Mouse (Mus musculus) layer of hippocampus, adult 2 months (tissue): Measurements from ENCODE around the gene Cic. TPM values are rescaled to one million over a fixed set of nuclear protein-coding genes. Genes with fewer than 3 reads are reported as not detected.

ENCODE experiments used
- DNase-seq, 2 experiments: peaks; one replicate each; pipeline ENCODE4 v3.0.0; 2022; ENCODE audit warnings: low spot score in 2 of 2
- H3K27ac ChIP-seq: fragments of 200-600 bp; 2 replicates; pipeline ENCODE4 v1.8.1; 2022
- H3K4me3 ChIP-seq: fragments of 200-600 bp; 2 replicates; pipeline ENCODE4 v1.8.1; 2022; ENCODE audit warnings: mild to moderate bottlenecking
- CTCF ChIP-seq: fragments of 200-600 bp; conservative IDR thresholded peaks from 2 replicates; pipeline ENCODE4 v1.8.1; 2022; ENCODE audit warnings: antibody characterized with exemption, mild to moderate bottlenecking, moderate library complexity
- long read RNA-seq, 2 experiments: library from polyadenylated mRNA; stranded (forward); transcript quantifications; one replicate each; pipeline ENCODE4 v2.0.0; 2021; ENCODE audit warnings: borderline mapping rate in 2 of 2
- total RNA-seq, 2 experiments: library from RNA; stranded (reverse); gene quantifications; 2 replicates each; pipeline ENCODE4 v1.2.3; 2021

The Cic gene
- 100 to 1,000 TPM; 218 to 225 TPM for total RNA-seq
- long read RNA-seq, experiment 1, partial matches to known transcripts = 22 of 47 reads
- long read RNA-seq, experiment 1, other reads (novel, unspliced or antisense) = 25 of 47 reads
- long read RNA-seq, experiment 2, partial matches to known transcripts = 22 of 51 reads
- long read RNA-seq, experiment 2, other reads (novel, unspliced or antisense) = 29 of 51 reads

- H3K27ac ChIP-seq = peak within 1 kb of the TSS; percentile 99
- TF ChIP-seq CTCF = peak; percentile 38
- peak; percentile 98 to 100 for DNase-seq
- peak within 1 kb of the TSS; percentile 95 for H3K4me3 ChIP-seq
Measured at GRCm38 (mm10) chr7:25267301-25267750, at the start of gene Cic. Gene Cic (plus strand): TSS chr7:25267704.

GRCm38 (mm10) chr7:25218705-25219415 lies 48.6 kb upstream of the Cic start:
- H3K4me3 ChIP-seq = peak overlapping the region; percentile 99
- DNase-seq = peak in 1 of 2 experiments; percentile 44
- H3K27ac ChIP-seq = peak overlapping the region; percentile 93
- peak; percentile 40 for TF ChIP-seq CTCF

GRCm38 (mm10) chr7:25219416-25219750 lies 48.1 kb upstream of the Cic start:
- no peak for DNase-seq
- peak overlapping the region; percentile 99 for H3K4me3 ChIP-seq
- TF ChIP-seq CTCF = no peak

GRCm38 (mm10) chr7:25219756-25220456 lies 47.6 kb upstream of the Cic start:
- Histone ChIP-seq H3K4me3 (peak overlapping the region; percentile 99), H3K27ac (peak overlapping the region; percentile 93)
- peak; percentile 94 to 97 for DNase-seq
- no peak for TF ChIP-seq CTCF

More at GRCm38 (mm10) chr7:25219416-25219750, 48.1 kb upstream of the Cic start:
- H3K27ac ChIP-seq = peak overlapping the region; percentile 93

GRCm38 (mm10) chr7:25220457-25221101 lies 46.9 kb upstream of the Cic start, which contains the start of gene Dedd2:
Gene Dedd2 (minus strand): TSS chr7:25220615.
- H3K27ac ChIP-seq = peak within 1 kb of the TSS; percentile 93
- DNase-seq = no peak
- no peak for TF ChIP-seq CTCF
- peak within 1 kb of the TSS; percentile 99 for H3K4me3 ChIP-seq

- DNase-seq = peak; percentile 98
- H3K27ac ChIP-seq = peak within 1 kb of the TSS; percentile 93
- peak within 1 kb of the TSS; percentile 99 for H3K4me3 ChIP-seq
- peak; percentile 23; the same call in 1 of the 2 replicates for TF ChIP-seq CTCF
Measured at GRCm38 (mm10) chr7:25221102-25221883, 46.2 kb upstream of the Cic start, which contains the start of gene Zfp526. Gene Zfp526 (plus strand): TSS chr7:25221425.

GRCm38 (mm10) chr7:25222275-25222967 lies 45.1 kb upstream of the Cic start:
- no peak for TF ChIP-seq CTCF
- peak overlapping the region; percentile 94; the same call in 1 of the 2 replicates for H3K4me3 ChIP-seq

GRCm38 (mm10) chr7:25227523-25228300 lies 39.8 kb upstream of the Cic start:
- TF ChIP-seq CTCF = no peak
- H3K27ac ChIP-seq = peak overlapping the region; percentile 76
- no peak overlapping the region for H3K4me3 ChIP-seq
- DNase-seq = no peak

More at GRCm38 (mm10) chr7:25222275-25222967, 45.1 kb upstream of the Cic start:
- DNase-seq = no peak
- no peak overlapping the region for H3K27ac ChIP-seq

GRCm38 (mm10) chr7:25230690-25231285 lies 36.7 kb upstream of the Cic start:
- H3K27ac ChIP-seq = no peak overlapping the region
- DNase-seq = no peak
- H3K4me3 ChIP-seq = no peak overlapping the region
- no peak for TF ChIP-seq CTCF

GRCm38 (mm10) chr7:25232101-25232648 lies 35.3 kb upstream of the Cic start:
- H3K27ac ChIP-seq = no peak overlapping the region
- no peak for DNase-seq
- peak; percentile 42 for TF ChIP-seq CTCF
- no peak overlapping the region for H3K4me3 ChIP-seq
